Mouse (Mus musculus): ENCODE results near the gene Zfp36l1.

- TF ChIP-seq CTCF (IDR thresholded peaks at IDR 0.05; ENCODE audit: borderline replicate concordance, control insufficient read depth, extremely low read depth, insufficient read depth, low read length, poor library complexity) = no peak
- no peak for TF ChIP-seq POLR2A (IDR thresholded peaks at IDR 0.05; ENCODE audit: control insufficient read depth, extremely low read depth, insufficient read depth, low read length, poor library complexity)
These were observed 9.3 kb downstream of the Zfp36l1 start for GRCm38 (mm10) chr12:80103521-80103973.

Data from thymus, adult 2 months (tissue).